ENCODE assay signal across 8 mouse cellular contexts in the genomic region with DNA sequence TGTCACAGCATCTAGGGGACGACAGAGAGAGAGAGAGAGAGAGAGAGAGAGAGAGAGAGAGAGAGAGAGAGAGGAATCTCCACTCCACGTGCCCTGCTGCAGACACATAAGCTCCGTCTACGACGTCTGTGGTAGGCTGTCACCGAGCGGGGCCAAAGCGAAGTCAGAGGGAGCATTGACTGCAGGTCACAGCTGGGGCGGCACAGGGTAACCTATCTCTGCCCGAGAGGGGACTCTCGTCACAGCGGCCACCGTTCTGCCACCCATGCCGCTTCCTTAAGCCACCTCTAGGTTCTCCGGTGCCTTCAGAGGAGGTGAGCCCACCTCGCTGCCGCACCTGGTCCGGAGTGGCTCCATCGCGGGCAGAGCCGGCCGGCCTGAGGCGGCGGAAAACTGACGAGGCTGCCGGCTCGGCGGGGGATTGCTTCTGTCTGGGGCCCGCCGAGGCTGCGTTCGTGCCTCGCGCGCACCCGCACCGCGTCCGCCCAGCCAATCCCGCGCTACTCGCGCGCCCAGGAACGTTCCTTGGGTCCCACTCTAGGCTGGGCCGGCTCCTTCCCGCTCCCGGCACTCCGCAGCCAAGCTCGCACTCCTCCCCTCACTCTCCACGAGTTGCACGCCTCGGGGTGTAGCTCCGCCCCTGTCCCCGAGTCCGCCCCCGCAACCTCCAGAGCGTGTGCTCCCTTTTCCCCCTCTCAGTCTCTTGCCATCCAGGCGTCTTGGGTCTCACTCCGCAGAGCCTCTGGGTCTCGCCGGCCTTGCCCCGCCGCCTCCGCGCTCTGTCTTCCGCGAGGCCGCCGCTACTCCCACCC. TPM values are rescaled to one million over a fixed set of nuclear protein-coding genes. Genes with fewer than 3 reads are reported as not detected.
DNase-seq lines count a peak whose midpoint lies in the region; ATAC-seq and TF ChIP-seq lines count a peak whose summit lies in the region.

Gphn (plus strand) TSS at position 673 of the 812 bp plus-strand sequence.

- H3K9ac ChIP-seq in embryonic facial prominence, embryonic 15.5 days: peak within 1 kb of the TSS; percentile 80
- peak within 1 kb of the TSS; percentile 76 for H3K9ac ChIP-seq in limb, embryonic 15.5 days

- no peaks in the 10 kb centered on the region for H3K4me1 ChIP-seq in bone marrow, adult 2 months (ENCODE audit: control insufficient read depth, insufficient read depth, low read length)
- no peaks in the 10 kb centered on the region for H3K4me1 ChIP-seq in embryonic facial prominence, embryonic 15.5 days
- H3K4me1 ChIP-seq in limb, embryonic 15.5 days: no peaks in the 10 kb centered on the region

- WGBS in bone marrow, adult 2 months: under 1% methylated on average over 67 of the region's 70 CpGs
- WGBS in embryonic facial prominence, embryonic 15.5 days: under 1% methylated on average over 64 of the region's 70 CpGs
- WGBS in limb, embryonic 15.5 days: under 1% methylated on average over 67 of the region's 70 CpGs

- H3K27ac ChIP-seq in bone marrow, adult 2 months (ENCODE audit: control insufficient read depth, insufficient read depth, low read depth, low read length, poor library complexity): peak within 1 kb of the TSS; percentile 73
- peak within 1 kb of the TSS; percentile 99 for H3K27ac ChIP-seq in embryonic facial prominence, embryonic 15.5 days (replicated peaks)
- H3K27ac ChIP-seq in limb, embryonic 15.5 days: peak within 1 kb of the TSS; percentile 99

- DNase-seq in 416B (ENCODE audit: low read depth): peak; percentile 90
- peak; percentile 85 for DNase-seq in heart, adult 8-10 months (ENCODE audit: low spot score)
- DNase-seq in kidney, adult 9 months: peak; percentile 93
- DNase-seq in monocyte, adult 2 months (ENCODE audit: low read depth in 1 of 2, low spot score in 2 of 2): peak; percentile 23 to 55
- DNase-seq in spleen, postnatal 36 days (ENCODE audit: low spot score in 2 of 2): peak; percentile 77 to 79

- no peak for TF ChIP-seq CTCF in bone marrow, adult 2 months (IDR thresholded peaks at IDR 0.05; ENCODE audit: control insufficient read depth, insufficient read depth, low read length)

- H3K4me2 ChIP-seq in embryonic facial prominence, embryonic 15.5 days (replicated peaks): peak within 1 kb of the TSS; percentile 83
- peak within 1 kb of the TSS; percentile 88 for H3K4me2 ChIP-seq in limb, embryonic 15.5 days

- TF ChIP-seq POLR2A in bone marrow, adult 2 months (IDR thresholded peaks at IDR 0.05; ENCODE audit: borderline replicate concordance, control insufficient read depth, low read depth, low read length): peak; percentile 54; the same call in 1 of the 2 replicates

- H3K9me3 ChIP-seq in embryonic facial prominence, embryonic 15.5 days (replicated peaks): no peaks in the 10 kb centered on the region
- H3K9me3 ChIP-seq in limb, embryonic 15.5 days: no peaks in the 10 kb centered on the region

- peak within 1 kb of the TSS; percentile 95 for H3K4me3 ChIP-seq in bone marrow, adult 2 months (replicated peaks; ENCODE audit: control insufficient read depth, low read depth, low read length)
- peak within 1 kb of the TSS; percentile 91 for H3K4me3 ChIP-seq in embryonic facial prominence, embryonic 15.5 days (replicated peaks)
- H3K4me3 ChIP-seq in limb, embryonic 15.5 days: peak within 1 kb of the TSS; percentile 67

- peak; percentile 97 for ATAC-seq in embryonic facial prominence, embryonic 15.5 days (ENCODE audit: insufficient number of reproducible peaks, low FRiP score, low TSS enrichment, low read depth)
- peak; percentile 98 for ATAC-seq in limb, embryonic 15.5 days (ENCODE audit: insufficient number of reproducible peaks, low FRiP score, low TSS enrichment, low read depth)

- H3K27me3 ChIP-seq in embryonic facial prominence, embryonic 15.5 days: no peaks in the 10 kb centered on the region
- H3K27me3 ChIP-seq in limb, embryonic 15.5 days: no peaks in the 10 kb centered on the region

- no peaks in the 10 kb centered on the region for H3K36me3 ChIP-seq in embryonic facial prominence, embryonic 15.5 days
- H3K36me3 ChIP-seq in limb, embryonic 15.5 days: no peaks in the 10 kb centered on the region

RNA-seq across cellular contexts. Expression of gene Gphn, which starts in this region (rescaled TPM):
- 3.2 and 3.7 TPM in 2 replicates for polyA plus RNA-seq in bone marrow, adult 2 months (2011; ENCODE audit: insufficient read depth, insufficient read length, low replicate concordance, missing spikeins)
- polyA plus RNA-seq in embryonic facial prominence, embryonic 15.5 days (2015; fragmentation: Nextera tagmentation; extraction: Ambion mirVana): 14.6 and 16.5 TPM in 2 replicates
- 10 to 100 TPM; 20.7 to 22.7 (median 22.5) TPM for total RNA-seq in heart, adult 8-10 months (2022)
- 15.9 and 16.4 TPM in 2 replicates for polyA plus RNA-seq in limb, embryonic 15.5 days (2015; fragmentation: Nextera tagmentation; extraction: Ambion mirVana)

Comparison
In these comparisons a context has a peak if more than half of its experiments do, and no peak if none do; other contexts are left out.
1. Peak in every context shown above with its lines: DNase-seq, ATAC-seq, H3K4me3 ChIP-seq and H3K27ac ChIP-seq.
2. DNase-seq: peak in every context shown above with its lines; median percentile 93 in kidney, adult 9 months; 90 in 416B; 85 in heart, adult 8-10 months; 78 in spleen, postnatal 36 days; 39 in monocyte, adult 2 months.